Mouse (Mus musculus) liver, embryonic 13.5 days (tissue): ENCODE results near the gene Uqcc1. TPM values are rescaled to one million over a fixed set of nuclear protein-coding genes. Genes with fewer than 3 reads are reported as not detected.
"Not testable (repeated sequence)": the region's sequence is repeated elsewhere in the genome, so short reads cannot be mapped to it uniquely, and the experiment has no call there.

Experiments used
- ATAC-seq: fragments of 200-750 bp; cut with Nextera tagmentation; 2 replicates; pipeline ENCODE4 v1.8.0; 2017; ENCODE audit warnings: low read depth, mild to moderate bottlenecking, moderate number of reproducible peaks, moderate library complexity
- DNase-seq: peaks from one replicate; pipeline ENCODE4 v3.0.0; 2022
- H3K27ac ChIP-seq: fragments of 300-500 bp; sonication (generic); 2 replicates; pipeline ENCODE4 v1.5.1; 2015; ENCODE audit warnings: moderate library complexity, mild to moderate bottlenecking, inconsistent platforms
- H3K27me3 ChIP-seq: fragments of 300-500 bp; sonication (generic); 2 replicates; pipeline ENCODE4 v1.6.1; 2015; ENCODE audit warnings: mild to moderate bottlenecking, inconsistent platforms
- H3K36me3 ChIP-seq: fragments of 300-500 bp; sonication (generic); 2 replicates; pipeline ENCODE4 v1.6.1; 2015; ENCODE audit warnings: mild to moderate bottlenecking, inconsistent platforms
- H3K4me1 ChIP-seq: fragments of 300-500 bp; sonication (generic); replicated peaks from 2 replicates; pipeline ENCODE4 v1.6.1; 2015; ENCODE audit warnings: inconsistent platforms
- H3K4me2 ChIP-seq: fragments of 300-500 bp; sonication (generic); 2 replicates; pipeline ENCODE4 v1.6.1; 2015; ENCODE audit warnings: inconsistent platforms, mild to moderate bottlenecking, moderate library complexity
- H3K4me3 ChIP-seq: fragments of 300-500 bp; sonication (generic); replicated peaks from 2 replicates; pipeline ENCODE4 v1.5.1; 2015; ENCODE audit warnings: mild to moderate bottlenecking, inconsistent platforms
- H3K9ac ChIP-seq: fragments of 300-500 bp; sonication (generic); 2 replicates; pipeline ENCODE4 v1.6.1; 2015; ENCODE audit warnings: mild to moderate bottlenecking, inconsistent platforms
- H3K9me3 ChIP-seq: fragments of 300-500 bp; sonication (generic); replicated peaks from 2 replicates; pipeline ENCODE4 v1.6.1; 2016; ENCODE audit warnings: inconsistent platforms
- WGBS: fragments of 180-500 bp; shearing (Covaris S2); methylation state at CpG from one replicate; pipeline ENCODE4 v1.1.7; 2015; ENCODE audit not compliant: insufficient replicate concordance; 5-methylcytosine and 5-hydroxymethylcytosine counted together
- polyA plus RNA-seq: library from polyadenylated mRNA; unstranded; fragments of >200 nt; fragmentation: Nextera tagmentation; extraction: Ambion mirVana; gene quantifications from 2 replicates; pipeline ENCODE4 v1.2.1, GENCODE M21; 2015

Gene Uqcc1
- polyA plus RNA-seq, 1 experiment from 2014 or later, result 49.5 TPM

DNA sequence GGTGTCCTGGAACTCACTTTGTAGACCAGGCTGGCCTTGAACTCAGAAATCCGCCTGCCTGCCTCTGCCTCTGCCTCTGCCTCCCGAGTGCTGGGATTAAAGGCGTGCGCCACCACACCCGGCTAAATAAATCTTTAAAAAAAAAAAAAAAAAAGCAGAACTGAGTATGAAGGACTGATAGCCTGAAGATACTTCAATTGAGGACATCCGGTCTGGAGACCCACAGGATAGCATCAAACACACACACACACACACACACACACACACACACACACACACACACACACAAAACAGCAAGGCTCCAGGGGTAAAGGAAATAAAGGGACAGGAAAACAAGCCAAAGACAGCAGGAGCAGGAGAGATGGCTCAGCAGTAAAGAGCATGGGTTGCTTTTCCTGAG, 4.9 kb downstream of the Uqcc1 start:
- H3K4me2 ChIP-seq, H3K9me3 ChIP-seq, H3K9ac ChIP-seq, ATAC-seq, H3K4me3 ChIP-seq, H3K27me3 ChIP-seq, H3K27ac ChIP-seq, DNase-seq: not testable (repeated sequence)
- 56% methylated on average over 6 of the region's 6 CpGs for WGBS
- Histone ChIP-seq H3K36me3 (peaks cover 20% of the 10 kb centered on the region), H3K4me1 (peaks cover 23% of the 10 kb centered on the region)

GRCm38 (mm10) chr2:155923143-155923542, 7.0 kb downstream of the Uqcc1 start:
- H3K4me2 ChIP-seq, result no peak overlapping the region
- H3K36me3 ChIP-seq, result peaks cover 29% of the 10 kb centered on the region
- no peaks in the 10 kb centered on the region for H3K9me3 ChIP-seq
- no peak overlapping the region for H3K4me3 ChIP-seq
- H3K27ac ChIP-seq, result no peak overlapping the region; the same call in 1 of the 2 replicates
- no peak overlapping the region for H3K9ac ChIP-seq
- no peak for ATAC-seq
- H3K4me1 ChIP-seq, result peaks cover 7% of the 10 kb centered on the region
- WGBS, result 52% methylated on average over 7 of the region's 7 CpGs
- no peak for DNase-seq
- H3K27me3 ChIP-seq, result no peaks in the 10 kb centered on the region

- ATAC-seq (no peak), DNase-seq (no peak)
- Histone ChIP-seq H3K4me2 (no peak overlapping the region), H3K9ac (no peak overlapping the region), H3K9me3 (no peaks in the 10 kb centered on the region), H3K36me3 (peaks cover 58% of the 10 kb centered on the region), H3K4me3 (no peak overlapping the region), H3K4me1 (0 out of 2 replicates have a peak, but pooled peaks cover 3% of the 10 kb centered on the region), H3K27me3 (no peaks in the 10 kb centered on the region), H3K27ac (no peak overlapping the region)
- 68% methylated on average over 6 of the region's 6 CpGs for WGBS
These were observed 15.4 kb downstream of the Uqcc1 start for GRCm38 (mm10) chr2:155914684-155915083.

DNA sequence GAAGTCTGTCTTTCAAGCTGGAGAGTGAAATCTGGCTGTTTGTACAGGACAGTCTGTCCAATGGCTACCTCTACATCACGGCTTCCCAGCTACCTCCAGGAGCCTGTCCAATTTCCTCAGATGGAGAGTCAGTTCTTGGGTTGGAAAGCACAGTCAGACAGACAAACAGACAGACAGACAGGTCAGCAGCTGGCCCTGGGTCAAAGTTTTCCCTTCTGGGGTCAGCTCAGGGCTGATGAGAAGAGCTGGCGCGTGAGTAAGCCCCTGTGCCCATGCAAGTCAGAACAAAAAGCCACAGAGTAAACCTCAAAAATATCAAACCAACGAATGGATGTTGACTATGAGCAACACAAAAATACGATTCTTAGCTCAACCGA, 26.5 kb downstream of the Uqcc1 start:
- Histone ChIP-seq H3K4me2 (no peak overlapping the region), H3K36me3 (peaks cover 49% of the 10 kb centered on the region), H3K27me3 (no peaks in the 10 kb centered on the region), H3K4me1 (peaks cover 11% of the 10 kb centered on the region; the same call in 1 of the 2 replicates), H3K27ac (no peak overlapping the region), H3K9ac (no peak overlapping the region), H3K4me3 (no peak overlapping the region), H3K9me3 (no peaks in the 10 kb centered on the region)
- 74% methylated on average over 6 of the region's 6 CpGs for WGBS
- ATAC-seq (no peak), DNase-seq (no peak)

DNA sequence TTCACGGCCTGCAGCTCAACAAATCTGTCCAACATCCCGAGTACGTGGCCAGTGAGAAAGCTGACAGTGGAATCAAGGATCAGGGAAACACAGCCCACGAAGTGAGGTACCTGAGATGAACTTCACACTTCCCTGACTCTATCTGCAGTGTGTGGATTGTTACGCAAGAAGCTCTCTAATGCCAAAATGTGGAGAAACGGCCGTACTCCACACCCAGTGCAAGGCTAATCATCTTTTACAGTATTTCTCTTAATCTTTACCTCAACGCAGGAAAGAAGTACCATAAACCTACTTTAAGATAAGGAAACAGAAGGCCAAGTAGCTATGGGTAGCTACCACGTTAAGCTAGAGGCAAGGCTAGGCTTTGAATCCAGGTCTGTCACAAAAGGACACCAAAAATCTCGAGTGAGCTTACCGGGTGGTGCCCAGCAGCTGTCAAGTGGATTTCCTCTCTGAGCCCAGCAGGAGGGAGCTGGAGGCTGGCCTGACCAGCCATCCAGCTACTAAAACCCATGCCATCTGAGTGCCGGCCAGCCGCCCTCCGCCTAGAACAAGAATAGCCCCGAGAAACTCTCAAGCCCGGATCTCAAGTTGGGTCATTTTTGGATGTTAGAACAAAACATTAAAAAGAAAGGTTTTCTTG, 27.0 kb downstream of the Uqcc1 start:
- no peak overlapping the region for H3K27ac ChIP-seq
- H3K27me3 ChIP-seq, result no peaks in the 10 kb centered on the region
- no peak overlapping the region for H3K4me3 ChIP-seq
- peaks cover 51% of the 10 kb centered on the region for H3K36me3 ChIP-seq
- no peak for DNase-seq
- WGBS, result 67% methylated on average over 16 of the region's 16 CpGs
- no peak overlapping the region for H3K9ac ChIP-seq
- peaks cover 11% of the 10 kb centered on the region; the same call in 1 of the 2 replicates for H3K4me1 ChIP-seq
- ATAC-seq, result no peak
- no peaks in the 10 kb centered on the region for H3K9me3 ChIP-seq
- no peak overlapping the region for H3K4me2 ChIP-seq

GRCm38 (mm10) chr2:155895046-155895735, 34.9 kb downstream of the Uqcc1 start:
- H3K4me3 ChIP-seq, result no peak overlapping the region
- DNase-seq (no peak), ATAC-seq (peak; percentile 75)
- H3K36me3 ChIP-seq, result peaks cover 42% of the 10 kb centered on the region
- peaks cover 7% of the 10 kb centered on the region; the same call in 1 of the 2 replicates for H3K4me1 ChIP-seq
- no peaks in the 10 kb centered on the region for H3K9me3 ChIP-seq
- no peak overlapping the region for H3K9ac ChIP-seq
- no peaks in the 10 kb centered on the region for H3K27me3 ChIP-seq
- H3K27ac ChIP-seq, result no peak overlapping the region; the same call in 1 of the 2 replicates
- WGBS, result 84% methylated on average over 16 of the region's 16 CpGs
- H3K4me2 ChIP-seq, result no peak overlapping the region

GRCm38 (mm10) chr2:155894307-155895045, 35.6 kb downstream of the Uqcc1 start:
- DNase-seq (no peak), ATAC-seq (peak; percentile 57; the same call in 1 of the 2 replicates)
- H3K27ac ChIP-seq, result peak overlapping the region; percentile 23; the same call in 1 of the 2 replicates
- no peaks in the 10 kb centered on the region for H3K9me3 ChIP-seq
- 77% methylated on average over 13 of the region's 13 CpGs for WGBS
- H3K36me3 ChIP-seq, result peaks cover 35% of the 10 kb centered on the region
- H3K4me2 ChIP-seq, result peak overlapping the region; percentile 14; the same call in 1 of the 2 replicates
- no peak overlapping the region for H3K9ac ChIP-seq
- H3K4me3 ChIP-seq, result no peak overlapping the region
- H3K4me1 ChIP-seq, result peaks cover 7% of the 10 kb centered on the region; the same call in 1 of the 2 replicates
- H3K27me3 ChIP-seq, result no peaks in the 10 kb centered on the region

DNA sequence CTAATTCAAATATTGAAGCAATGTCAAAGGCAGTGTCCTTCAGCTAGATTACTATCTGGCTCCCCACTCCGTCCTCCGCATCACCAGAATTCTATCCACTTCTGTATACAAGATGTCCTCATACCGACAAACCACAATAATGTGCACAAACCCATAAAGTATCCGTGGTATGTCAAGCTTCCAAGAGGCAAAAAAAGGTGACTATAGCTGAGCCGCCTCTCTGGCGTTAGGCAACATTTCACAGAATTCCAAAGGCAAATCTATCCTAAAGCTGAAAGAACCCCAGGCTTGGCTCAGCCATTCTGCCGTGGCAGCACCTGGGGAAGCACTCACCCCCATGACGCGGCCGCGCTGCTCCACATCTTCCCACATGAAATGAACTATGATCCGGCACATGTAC, 43.3 kb downstream of the Uqcc1 start:
- no peak overlapping the region for H3K4me2 ChIP-seq
- peaks cover 12% of the 10 kb centered on the region for H3K4me1 ChIP-seq
- H3K27ac ChIP-seq, result no peak overlapping the region
- no peaks in the 10 kb centered on the region for H3K9me3 ChIP-seq
- DNase-seq, result no peak
- WGBS, result 88% methylated on average over 12 of the region's 12 CpGs
- no peak overlapping the region for H3K9ac ChIP-seq
- H3K27me3 ChIP-seq, result no peaks in the 10 kb centered on the region
- ATAC-seq, result no peak
- H3K4me3 ChIP-seq, result no peak overlapping the region
- peaks cover 49% of the 10 kb centered on the region for H3K36me3 ChIP-seq

DNA sequence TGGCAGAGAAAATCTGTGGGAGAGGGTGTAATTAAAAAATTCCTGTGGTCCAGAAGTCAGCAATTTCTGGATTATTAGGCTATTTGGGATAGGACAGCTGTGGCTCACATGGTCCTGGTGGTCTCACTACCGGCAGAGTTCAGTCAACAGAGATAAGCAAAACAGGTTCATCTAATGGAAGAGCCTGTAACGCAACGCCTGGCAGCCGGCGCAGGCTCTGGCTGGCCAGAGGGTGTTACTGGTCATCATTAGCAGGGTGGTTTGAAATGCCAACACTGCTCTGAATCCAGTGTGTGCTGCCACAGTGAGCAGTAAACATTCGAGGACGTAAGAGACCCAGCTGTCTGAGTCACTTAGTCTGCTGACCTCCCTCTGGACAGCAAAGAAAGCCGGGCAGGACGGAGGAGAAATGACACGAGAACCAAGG, 44.8 kb downstream of the Uqcc1 start:
- H3K36me3 ChIP-seq, result peaks cover 47% of the 10 kb centered on the region
- no peak overlapping the region for H3K9ac ChIP-seq
- H3K27ac ChIP-seq, result no peak overlapping the region
- no peak overlapping the region for H3K4me2 ChIP-seq
- 80% methylated on average over 10 of the region's 10 CpGs for WGBS
- ATAC-seq (no peak), DNase-seq (no peak)
- H3K4me3 ChIP-seq, result no peak overlapping the region
- H3K9me3 ChIP-seq, result no peaks in the 10 kb centered on the region
- peaks cover 12% of the 10 kb centered on the region for H3K4me1 ChIP-seq
- no peaks in the 10 kb centered on the region for H3K27me3 ChIP-seq

DNA sequence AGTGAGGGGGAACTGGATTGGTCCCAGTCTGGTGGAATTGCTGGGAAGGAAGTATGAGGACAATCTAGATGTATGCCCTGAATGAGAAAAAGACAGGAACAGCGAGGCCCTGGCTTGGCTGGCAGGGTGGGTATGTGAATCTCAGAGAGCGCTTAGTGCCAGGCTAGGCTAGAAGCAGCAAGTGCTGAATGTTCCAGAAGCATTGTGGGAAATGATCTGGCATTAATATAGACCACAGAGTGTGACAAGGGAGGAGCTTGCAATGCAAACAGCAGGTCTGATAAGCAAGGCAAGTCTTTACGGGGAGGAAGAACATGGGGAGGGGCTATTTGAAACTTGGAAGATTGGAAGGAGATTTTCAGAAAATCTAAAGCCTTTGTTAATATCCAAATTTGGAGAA, 48.0 kb downstream of the Uqcc1 start:
- H3K4me3 ChIP-seq, result no peak overlapping the region
- H3K9ac ChIP-seq, result no peak overlapping the region
- H3K27ac ChIP-seq, result no peak overlapping the region
- H3K27me3 ChIP-seq, result no peaks in the 10 kb centered on the region
- H3K4me2 ChIP-seq, result no peak overlapping the region
- 51% methylated on average over 3 of the region's 3 CpGs for WGBS
- no peaks in the 10 kb centered on the region for H3K9me3 ChIP-seq
- DNase-seq, result no peak
- H3K36me3 ChIP-seq, result peaks cover 53% of the 10 kb centered on the region
- H3K4me1 ChIP-seq, result peaks cover 12% of the 10 kb centered on the region
- ATAC-seq, result no peak
